Mouse (Mus musculus): ENCODE results near the gene Il17rd. TPM values are rescaled to one million over a fixed set of nuclear protein-coding genes. Genes with fewer than 3 reads are reported as not detected.

Il17rd gene
- total RNA-seq, 2 experiments from 2014 or later: 2.7 to 2.8 TPM

DNA sequence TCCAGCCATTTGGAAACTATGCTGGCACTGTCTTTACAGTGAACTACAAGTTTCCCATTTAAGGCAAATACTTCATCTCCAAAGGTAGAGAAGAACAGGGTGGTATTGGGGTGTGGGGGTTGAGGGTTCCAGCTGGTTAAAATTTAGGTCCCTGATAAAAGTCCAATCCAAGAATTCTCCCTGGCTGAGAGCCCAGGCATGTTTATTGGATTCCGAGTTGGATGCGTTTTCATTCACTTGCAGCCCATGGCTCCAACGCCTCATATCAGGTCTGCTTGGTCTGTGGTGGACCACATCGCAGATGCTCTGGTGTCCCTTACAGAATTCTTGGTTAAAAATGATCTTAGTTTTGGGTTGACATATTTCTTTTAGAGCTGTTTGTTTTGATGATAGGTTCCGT lies 4.7 kb downstream of the Il17rd start:
- DNase-seq (ENCODE audit: low spot score in 2 of 2): no peak
- intact Hi-C loops (cut with DNase I): no loop called here

DNA sequence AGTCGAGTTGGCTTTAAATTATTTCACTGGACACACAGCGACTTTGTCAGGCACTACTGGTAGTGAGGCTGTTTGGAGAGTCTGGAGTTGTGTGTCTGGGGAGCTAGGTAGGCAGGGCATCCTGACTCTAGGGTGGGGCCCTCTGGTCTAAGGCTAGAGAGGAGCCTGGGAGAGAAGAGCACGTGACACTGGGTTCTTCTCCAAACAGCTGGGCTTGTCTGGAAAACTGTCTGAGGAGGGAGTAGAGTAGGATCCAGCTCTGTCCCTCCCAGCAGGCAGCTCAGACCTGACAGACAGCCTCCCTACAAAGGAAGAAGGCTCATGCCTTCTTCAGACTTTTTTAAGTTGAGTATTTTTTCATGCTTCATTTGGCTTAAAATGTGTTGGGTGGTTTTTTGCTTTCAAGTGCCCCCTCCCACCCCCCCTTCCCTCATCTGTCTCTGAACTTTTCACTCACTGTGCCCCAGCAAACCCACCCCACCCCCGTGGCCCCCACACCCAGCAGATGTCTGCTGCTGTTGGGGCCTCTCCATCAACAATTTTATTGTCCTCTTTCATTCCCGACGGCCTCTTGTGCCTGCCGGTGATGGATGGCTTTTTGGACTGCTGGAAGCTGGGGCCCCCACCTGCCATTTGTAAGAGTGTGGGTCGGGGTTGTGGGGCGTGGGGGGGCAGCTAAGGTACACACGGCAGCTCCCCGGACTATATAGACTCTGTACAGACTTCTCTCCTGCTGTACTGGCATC lies 5.7 kb downstream of the Il17rd start:
- intact Hi-C loops (cut with DNase I): no loop called here
- DNase-seq (ENCODE audit: low spot score in 2 of 2): no peak

DNA sequence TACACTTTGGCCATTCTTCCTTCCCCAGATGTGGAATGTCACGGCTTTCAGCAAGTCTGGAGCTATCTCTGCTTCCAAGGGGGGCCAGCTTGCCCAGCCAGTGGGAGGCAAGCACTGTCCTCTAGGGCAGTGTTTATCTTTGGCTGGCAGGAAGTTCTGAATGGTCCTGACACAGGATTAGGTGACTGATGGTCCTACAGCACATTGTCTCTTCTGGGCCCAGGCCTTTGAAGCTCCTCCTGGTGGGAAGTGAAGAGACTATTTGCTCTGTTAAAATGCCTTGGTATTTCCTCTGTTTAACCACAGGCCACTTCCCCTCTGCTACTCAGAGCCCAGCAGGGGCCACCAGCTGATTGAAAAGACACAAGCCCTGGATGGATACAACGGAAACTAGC lies 6.2 kb downstream of the Il17rd start:
- DNase-seq (ENCODE audit: low spot score in 2 of 2): no peak

DNA sequence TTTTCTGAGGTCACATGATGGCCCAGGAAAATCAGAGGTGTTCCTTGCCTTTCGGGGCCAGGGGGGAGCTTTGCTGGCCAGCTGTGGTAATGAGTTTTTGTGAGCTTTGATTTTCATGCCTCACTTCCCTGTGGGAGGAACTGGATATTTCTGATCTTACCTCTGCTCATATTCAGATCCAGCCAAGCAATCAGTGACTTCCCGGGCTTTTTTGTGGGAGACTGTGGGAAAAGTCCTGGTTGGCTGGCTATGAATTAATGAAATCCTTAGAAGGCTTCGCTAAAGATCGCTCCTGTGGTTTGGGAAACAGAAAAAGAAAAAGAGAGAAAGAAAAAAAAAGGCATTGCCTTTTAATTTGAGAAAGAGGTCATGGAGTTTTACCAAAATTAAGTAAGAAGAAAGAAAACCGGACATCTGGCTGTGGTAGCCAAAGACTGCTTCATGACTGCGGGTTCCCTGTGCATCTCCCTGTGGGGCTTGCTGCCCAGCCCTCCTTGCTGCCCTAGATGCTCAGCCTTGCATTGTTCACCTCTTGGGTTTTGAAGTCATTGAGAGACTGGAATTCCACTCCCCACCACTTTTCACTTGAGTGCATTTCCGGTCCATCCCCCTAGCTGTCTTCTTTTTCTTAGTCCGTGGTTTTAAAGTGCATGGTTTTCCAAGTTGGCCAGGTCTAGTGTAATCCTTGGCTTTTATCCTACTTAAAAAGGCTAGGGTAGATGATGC lies 9.7 kb downstream of the Il17rd start:
- no peak for DNase-seq (ENCODE audit: low spot score in 2 of 2)
- intact Hi-C loops (cut with DNase I): no loop called here

More for the DNA sequence above, 6.2 kb downstream of the Il17rd start:
- intact Hi-C loops (cut with DNase I): no loop called here

DNA sequence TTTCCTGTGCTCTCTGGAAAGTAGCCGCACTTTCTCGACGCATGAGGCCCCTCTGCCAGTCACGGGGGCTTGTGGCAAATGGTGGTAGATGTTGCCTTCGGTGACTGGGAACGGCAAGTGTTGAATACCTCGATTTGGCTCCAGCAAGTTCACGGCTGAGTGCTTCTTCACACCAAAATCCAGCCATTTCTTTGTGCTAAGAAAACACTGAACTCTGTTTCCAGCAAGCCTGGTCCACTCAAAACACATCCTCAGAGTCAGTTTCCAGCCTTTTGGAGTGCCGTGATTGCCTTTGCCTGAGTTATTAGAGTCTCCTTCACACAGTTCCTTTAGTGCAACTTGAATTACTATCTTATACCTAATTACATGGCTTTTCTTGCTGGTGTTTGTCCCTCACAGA lies 11.3 kb downstream of the Il17rd start:
- DNase-seq (ENCODE audit: low spot score in 2 of 2): no peak
- intact Hi-C loops (cut with DNase I): no loop called here

DNA sequence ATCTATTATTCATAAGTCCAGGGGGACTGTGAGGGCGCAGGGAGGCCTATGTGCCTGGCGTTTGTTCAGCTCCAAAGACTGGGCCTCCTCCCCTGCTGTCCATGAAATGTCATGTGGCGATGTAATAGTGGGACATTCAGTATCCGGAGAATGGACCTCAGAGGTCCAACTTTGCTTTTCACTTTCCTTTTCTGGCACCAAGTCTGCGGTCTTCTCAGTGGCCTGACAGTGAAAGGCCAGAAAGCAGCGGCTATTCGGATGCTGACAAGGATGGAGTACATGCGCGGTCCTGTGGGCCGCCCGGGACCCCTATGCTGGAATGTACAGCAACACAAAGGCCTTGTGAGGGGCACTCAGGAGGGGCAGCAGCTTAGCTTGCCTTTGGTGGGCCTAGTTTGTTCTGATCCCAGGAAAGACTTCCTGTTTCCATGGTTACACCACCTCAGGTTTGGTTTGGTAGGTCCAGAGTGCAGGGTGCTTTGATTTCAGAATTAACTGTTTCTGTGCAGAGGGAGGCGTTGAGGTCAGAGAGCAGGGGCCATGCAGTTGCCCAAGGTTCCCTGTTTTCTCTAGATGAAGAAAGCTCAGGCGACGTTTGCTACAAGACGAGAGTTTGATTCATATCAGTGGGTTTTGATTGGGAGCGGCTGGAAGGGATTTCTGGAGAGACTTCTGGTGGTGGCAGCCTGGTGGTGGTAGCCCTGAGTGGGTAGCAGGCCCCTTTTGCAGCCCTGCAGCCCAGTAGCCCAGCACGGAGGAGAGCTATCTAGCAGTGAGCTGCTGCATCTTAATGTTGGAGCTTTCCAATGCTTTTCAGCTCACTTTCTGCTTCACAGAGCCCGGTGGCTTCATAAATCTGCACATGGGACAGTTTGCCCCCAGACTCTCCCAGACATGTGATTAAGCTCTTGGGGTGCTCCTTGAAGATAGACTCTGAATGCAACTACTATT lies 12.1 kb downstream of the Il17rd start:
- no peak for DNase-seq (ENCODE audit: low spot score in 2 of 2)
- intact Hi-C loops (cut with DNase I): no loop called here

DNA sequence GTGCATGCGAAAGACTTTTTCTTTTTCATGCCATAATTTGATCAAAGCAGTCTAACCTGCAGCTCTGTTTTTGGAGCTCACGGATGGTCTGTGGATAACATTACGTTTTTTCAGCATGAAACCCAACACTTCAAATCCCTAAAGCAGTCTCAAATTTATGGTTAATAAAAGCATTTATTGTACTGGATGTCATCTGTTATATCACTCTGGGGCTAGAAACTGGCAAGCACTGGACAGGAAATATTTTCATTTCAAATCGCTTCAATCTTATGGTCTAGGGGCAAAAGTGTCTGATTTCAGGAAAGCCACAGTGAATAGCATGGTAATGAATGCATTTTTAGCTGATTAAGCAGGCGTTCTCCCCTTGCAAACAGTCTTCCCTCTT lies 12.8 kb downstream of the Il17rd start:
- intact Hi-C loops (cut with DNase I): no loop called here
- DNase-seq (ENCODE audit: low spot score in 2 of 2): no peak

DNA sequence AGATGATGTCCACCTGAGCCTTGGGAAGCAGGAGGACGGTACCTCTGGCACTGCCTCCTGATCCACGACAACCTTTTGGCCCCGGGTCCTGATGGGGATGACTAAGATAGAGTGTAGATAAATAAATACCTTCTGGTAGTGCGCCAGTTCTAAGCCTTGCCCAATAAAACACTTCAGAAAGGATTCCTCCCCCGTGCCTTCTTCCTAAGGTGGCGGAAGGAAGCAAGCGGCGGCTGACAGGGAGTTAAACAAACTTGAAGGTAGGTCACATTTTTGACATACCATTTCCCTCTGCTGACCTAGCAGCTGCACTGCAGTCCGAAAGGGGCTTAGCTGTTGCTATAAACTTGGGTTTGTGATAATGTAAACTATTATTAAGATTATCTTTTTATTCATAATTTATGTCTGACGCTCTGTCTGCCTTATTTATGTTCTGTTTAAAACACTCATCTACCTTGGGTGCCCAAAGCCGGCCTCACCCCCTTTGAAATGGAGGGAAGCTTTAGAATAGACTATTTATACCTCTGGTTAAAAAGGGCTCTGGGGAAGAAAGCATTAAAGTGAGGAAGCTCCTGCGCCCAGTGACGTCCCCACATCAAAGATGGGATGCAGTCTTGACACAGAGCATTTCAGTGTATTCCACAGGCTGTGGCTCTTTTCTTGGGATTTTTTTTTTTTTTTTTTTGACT lies 19.9 kb downstream of the Il17rd start:
- no peak for DNase-seq (ENCODE audit: low spot score in 2 of 2)
- intact Hi-C loops (cut with DNase I): no loop called here

DNA sequence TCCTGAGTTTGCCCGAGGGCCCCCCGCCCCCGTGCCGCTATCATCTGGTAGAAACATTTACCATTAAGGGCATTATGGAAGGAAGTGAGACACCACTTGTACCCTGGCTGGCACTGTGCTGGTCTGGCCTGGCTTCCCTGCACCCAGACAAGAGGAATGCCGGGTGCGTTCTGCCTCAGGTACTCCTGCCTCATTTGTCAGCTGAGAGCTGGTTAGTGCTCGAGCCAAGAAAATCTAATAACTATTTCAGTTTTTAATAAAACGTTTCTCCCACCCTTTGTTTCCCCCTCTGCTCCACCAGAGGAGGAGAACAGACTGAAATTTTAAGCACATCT lies 20.4 kb downstream of the Il17rd start:
- intact Hi-C loops (cut with DNase I): no loop called here
- DNase-seq (ENCODE audit: low spot score in 2 of 2): no peak

DNA sequence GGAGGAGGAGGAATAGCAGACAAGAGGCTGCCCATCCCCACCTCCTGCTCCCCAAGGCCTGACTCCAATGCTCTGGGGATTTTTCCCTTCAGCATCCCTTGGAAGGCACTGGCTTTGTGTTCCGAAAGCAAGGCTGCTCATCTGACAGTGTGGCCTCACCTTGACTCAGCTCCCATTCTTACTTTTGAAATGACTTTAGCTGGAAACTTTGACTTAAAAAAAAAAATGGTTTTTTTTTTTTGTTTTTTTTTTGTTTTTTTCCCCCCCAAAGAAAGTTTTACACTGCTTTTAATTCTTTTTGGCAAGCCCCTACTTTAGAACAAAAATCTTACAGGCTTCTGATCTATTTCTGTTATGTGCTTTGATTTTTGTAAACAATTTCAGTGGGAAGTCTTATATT lies 24.6 kb downstream of the Il17rd start:
- DNase-seq (ENCODE audit: low spot score in 2 of 2): no peak

DNA sequence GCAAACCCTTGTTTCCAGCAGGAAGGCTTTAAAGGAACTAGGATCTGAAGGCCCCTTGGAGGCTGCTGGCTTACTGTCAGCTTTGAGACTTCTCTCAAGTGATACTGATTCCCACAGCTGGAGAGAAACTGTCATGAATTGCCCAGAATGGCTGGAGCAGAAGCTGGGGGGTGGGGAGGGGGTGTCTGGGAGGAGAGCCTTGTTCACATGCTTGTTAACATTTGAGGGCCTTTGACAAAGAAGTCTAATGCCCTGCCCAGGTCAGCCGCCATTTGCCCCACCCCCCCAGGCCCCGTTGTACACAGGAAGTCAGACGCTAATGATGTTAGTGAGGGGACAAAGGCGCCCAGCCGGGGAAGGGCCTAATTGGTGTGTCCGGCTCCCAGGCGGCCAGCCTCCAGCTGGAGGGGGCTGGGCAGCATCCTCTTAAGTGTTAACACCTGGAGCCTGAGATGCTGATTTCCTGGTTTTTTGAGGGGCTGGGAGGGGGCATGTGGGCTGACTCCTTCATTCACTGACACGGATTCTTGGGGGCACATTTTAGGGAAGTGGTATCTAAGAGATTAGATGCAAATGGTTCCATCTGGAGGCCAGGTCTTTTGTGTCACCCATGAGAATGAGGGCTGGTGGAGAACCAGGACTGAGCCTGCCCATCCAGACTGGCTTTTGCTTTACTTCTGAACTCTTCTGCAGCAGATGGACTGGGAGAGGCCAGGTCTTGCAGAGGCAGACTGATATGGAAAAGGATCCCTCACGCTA lies 27.6 kb downstream of the Il17rd start:
- DNase-seq (ENCODE audit: low spot score in 2 of 2): no peak

More for the DNA sequence above, 24.6 kb downstream of the Il17rd start:
- intact Hi-C loops (cut with DNase I): no loop called here

DNA sequence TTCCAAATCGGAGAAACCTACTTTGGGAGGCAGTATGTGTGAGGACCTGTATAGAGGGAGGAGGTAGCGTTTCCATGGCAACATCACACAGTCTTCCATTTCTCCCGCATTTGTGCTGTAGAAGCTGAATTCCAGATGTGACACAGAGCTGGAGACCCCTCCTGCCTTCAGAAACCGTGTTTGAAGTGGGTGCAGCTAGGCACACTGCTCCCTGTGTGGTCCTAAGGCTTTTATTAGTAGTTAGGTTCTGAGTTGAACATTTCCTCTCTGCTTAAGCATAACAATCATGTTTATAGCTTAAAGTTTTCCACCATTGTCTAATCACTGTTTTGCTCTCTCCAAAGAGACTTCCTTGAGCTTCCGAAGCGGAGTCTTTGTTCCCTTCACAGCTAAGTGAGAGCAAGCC lies 29.1 kb downstream of the Il17rd start:
- DNase-seq (ENCODE audit: low spot score in 2 of 2): no peak
- intact Hi-C loops (cut with DNase I): no loop called here

More for the DNA sequence above, 27.6 kb downstream of the Il17rd start:
- intact Hi-C loops (cut with DNase I): no loop called here

DNA sequence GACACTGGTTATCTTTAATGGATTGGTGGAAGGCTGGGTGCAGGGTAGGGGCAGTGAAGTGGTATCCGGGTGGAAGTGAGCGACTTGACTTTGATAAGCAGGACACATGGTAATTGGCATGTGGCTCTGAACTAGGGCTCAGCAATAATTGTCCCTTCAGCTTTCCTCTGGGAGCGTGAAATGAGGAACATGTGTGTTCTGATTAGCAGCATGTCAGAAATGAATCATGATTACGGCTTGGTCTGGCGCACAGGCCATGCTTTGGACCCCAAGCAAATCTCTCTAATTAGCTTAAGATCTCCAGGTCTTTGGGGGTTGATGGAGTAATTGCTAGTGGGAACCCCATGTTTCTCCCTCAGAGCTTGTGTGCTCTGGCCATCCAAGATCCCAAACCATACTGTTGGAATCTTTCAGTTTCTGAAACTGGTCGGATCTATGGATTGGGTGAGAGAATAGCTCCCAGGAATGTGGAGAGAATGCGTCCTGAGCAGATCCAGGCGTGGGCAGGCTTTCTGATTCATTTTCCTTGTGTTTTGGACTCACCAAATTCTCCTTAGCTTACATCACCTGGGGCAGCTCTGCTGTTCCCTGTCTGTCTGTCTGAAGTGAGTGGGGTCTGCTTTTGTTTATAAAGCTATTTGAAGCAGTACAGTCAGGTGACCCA lies 30.8 kb downstream of the Il17rd start:
- intact Hi-C loops (cut with DNase I): no loop called here

DNA sequence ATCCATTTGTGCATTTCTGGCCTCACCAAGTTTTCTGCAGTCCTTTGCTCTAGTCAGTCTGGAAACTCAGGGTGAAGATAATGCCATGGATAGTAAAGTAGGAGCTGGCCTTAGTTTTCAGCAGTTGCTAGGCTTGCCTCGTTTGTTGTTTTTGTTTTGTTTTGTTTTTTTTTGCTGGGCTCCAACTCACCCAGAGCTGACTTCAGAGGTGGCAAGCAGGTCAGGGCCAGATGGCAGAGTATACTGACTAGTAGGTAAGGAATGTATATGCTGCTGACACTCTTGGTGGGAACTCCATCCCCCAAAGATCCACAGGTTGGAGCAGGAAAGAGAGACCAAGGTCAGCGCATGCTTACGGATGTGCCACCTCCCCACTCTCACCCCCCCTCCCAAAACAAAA lies 31.4 kb downstream of the Il17rd start:
- intact Hi-C loops (cut with DNase I): no loop called here
- DNase-seq (ENCODE audit: low spot score in 2 of 2): no peak

More for the DNA sequence above, 30.8 kb downstream of the Il17rd start:
- DNase-seq (ENCODE audit: low spot score in 2 of 2): no peak

DNA sequence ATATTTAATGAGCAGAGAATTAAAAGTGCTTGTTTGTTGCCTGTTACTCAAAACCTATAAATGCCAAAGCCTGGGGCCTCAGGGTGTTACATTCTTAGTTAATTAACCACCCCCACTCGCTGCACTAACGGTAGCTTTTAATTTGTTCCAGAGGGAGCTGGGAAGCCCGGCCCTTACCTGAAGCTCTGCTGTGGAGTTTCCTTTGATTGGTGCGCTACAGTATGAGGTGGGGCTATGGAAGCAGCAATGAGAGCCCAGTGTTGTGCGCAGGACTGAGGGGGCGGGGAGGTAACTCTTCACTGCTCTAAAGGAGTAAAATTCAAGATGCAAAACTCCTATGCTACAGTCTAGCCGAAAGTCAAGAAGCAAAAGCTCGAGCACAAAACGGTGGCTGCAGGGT lies 32.0 kb downstream of the Il17rd start:
- DNase-seq (ENCODE audit: low spot score in 2 of 2): no peak
- intact Hi-C loops (cut with DNase I): no loop called here

DNA sequence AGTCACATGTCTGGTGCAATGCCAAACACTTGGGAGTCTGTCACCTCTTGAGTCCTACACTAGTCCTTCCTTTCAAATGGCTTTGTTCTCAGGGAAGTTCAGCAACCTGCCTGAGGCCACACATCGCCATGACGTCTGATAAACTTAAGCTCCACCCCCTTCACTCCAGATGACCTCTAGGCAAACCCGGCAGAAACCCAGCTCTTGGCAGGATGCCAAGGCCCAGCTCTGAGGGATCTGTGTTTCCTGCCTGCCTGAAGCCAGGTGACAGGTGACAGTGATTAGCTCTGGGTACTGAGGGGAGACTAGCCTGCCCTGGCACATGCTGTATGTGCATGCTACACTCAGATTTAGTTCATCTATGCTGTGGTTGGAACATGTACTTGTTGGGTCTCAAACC lies 33.2 kb downstream of the Il17rd start:
- intact Hi-C loops (cut with DNase I): no loop called here

DNA sequence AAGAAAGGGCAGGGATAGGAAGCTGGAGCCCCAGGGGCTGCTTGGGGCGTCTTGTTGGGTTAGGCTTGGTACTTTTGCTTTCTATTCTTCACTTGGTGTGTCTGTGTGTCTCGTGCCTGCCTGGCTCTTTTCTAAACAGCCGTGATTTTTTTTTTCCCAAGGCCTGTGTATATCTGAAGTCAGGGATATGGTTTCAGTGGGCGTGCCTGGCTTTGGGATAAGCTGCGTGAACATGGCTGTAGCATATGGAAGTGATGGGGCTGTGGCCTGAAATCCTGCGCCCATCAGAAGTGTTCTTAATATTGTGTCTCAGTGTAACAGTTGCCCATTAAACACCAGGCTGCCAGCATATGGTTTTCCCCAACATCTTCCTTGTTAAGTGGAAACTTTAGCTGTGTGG lies 36.3 kb downstream of the Il17rd start:
- intact Hi-C loops (cut with DNase I): no loop called here
- DNase-seq (ENCODE audit: low spot score in 2 of 2): no peak

More for the DNA sequence above, 33.2 kb downstream of the Il17rd start:
- DNase-seq (ENCODE audit: low spot score in 2 of 2): no peak

DNA sequence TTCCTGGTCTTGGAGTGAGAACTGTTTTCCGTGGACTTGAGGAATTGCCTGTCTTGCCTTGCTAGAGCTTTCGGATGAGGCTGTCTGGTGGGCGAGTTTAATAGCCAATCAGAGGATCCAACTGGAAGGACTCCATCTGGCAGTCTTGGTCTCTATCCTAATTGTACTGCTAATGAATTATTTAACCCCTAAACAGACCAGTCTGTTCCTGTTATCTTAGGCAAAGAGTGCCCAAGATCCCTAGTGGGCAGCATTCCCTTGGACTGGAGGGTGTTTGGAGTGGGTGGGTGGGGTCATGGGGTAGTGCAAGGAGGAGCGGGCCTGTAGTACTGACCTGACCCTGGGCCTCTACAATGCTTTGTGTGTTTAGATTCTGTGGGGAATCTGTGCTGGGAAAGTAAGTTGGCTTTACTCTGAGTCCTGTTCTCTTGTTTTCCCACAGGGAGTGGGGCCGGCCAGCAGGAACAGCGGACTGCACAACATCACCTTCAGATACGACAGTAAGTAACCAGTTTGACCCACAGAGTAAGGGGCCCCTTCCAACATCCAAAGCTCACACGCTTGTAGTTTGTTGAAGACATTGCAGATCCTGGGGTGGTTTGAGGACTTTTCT lies 37.3 kb downstream of the Il17rd start:
- intact Hi-C loops (cut with DNase I): no loop called here
- no peak for DNase-seq (ENCODE audit: low spot score in 2 of 2)
